Mouse (Mus musculus): ENCODE measurements at regions not wholly inside any gene's neighbourhood (a gene's known extent, or its start where the extent isn't known, plus 50 kb on each side); places are given as distances from the start of the nearest gene placed in this dataset.

DNA sequence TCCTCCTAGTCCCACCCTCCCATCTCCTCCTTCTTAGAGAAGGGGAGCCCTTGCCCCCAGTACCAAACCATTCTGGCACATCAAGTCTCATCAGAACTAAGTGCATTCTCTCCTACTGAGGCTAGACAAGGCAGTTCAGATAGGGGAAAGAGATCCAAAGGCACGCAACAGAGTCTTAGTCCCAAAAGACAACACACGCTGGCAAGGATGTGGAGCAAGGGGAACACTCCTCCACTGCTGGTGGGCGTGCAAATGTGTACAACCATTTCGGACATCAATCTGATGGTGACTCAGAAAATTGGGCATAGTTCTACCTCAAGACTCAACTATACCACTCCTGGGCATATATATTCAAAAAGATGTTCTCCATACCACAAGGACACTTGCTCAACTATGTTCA is 506.7 kb upstream of the Mgmt start:
- no peaks in the 10 kb centered on the region for H3K9me3 ChIP-seq (replicated peaks; ENCODE audit: insufficient read depth, low read length)
- no peak overlapping the region for H3K27ac ChIP-seq (ENCODE audit: control insufficient read depth, low read depth, low read length)
- H3K4me1 ChIP-seq (ENCODE audit: control insufficient read depth in 1 of 2, insufficient read depth in 2 of 2, low read length in 2 of 2): no peaks in the 10 kb centered on the region
- no peak for TF ChIP-seq SIN3A (IDR thresholded peaks at IDR 0.05; ENCODE audit: low read length)
- no peak for TF ChIP-seq POLR2AphosphoS5 (IDR thresholded peaks at IDR 0.05; ENCODE audit: borderline replicate concordance, low read depth, low read length)
- no peak for TF ChIP-seq ELF1 (IDR thresholded peaks at IDR 0.05; ENCODE audit: low read depth, low read length)
- no peak for TF ChIP-seq MAFK (IDR thresholded peaks at IDR 0.05; ENCODE audit: borderline replicate concordance, low read depth, low read length)
- TF ChIP-seq CHD2 (IDR thresholded peaks at IDR 0.05; ENCODE audit: low read length): no peak
- no peak for TF ChIP-seq HCFC1 (IDR thresholded peaks at IDR 0.05; ENCODE audit: low read depth, low read length)
- no peak for TF ChIP-seq USF1 (IDR thresholded peaks at IDR 0.05; ENCODE audit: low read depth, low read length)
- TF ChIP-seq SMC3 (IDR thresholded peaks at IDR 0.05; ENCODE audit: low read depth, low read length): no peak
- no peak for TF ChIP-seq JUND (IDR thresholded peaks at IDR 0.05; ENCODE audit: low read depth, low read length)
- no peak for TF ChIP-seq CTCF (IDR thresholded peaks at IDR 0.05 in 2 of 3, conservative IDR thresholded peaks at IDR 0.05 in 1 of 3; ENCODE audit: control insufficient read depth in 1 of 3, insufficient read depth in 1 of 3, low read depth in 2 of 3, low read length in 3 of 3, poor library complexity in 1 of 3, severe bottlenecking in 1 of 3)
- no peak for TF ChIP-seq RAD21 (IDR thresholded peaks at IDR 0.05; ENCODE audit: low read depth, low read length)
- TF ChIP-seq E2F4 (IDR thresholded peaks at IDR 0.05; ENCODE audit: borderline replicate concordance, low read depth, low read length): no peak
- TF ChIP-seq TCF12 (IDR thresholded peaks at IDR 0.05; ENCODE audit: low read depth, low read length): no peak
- no peak for TF ChIP-seq MYB (IDR thresholded peaks at IDR 0.05; ENCODE audit: low read depth, low read length)
- no peak for TF ChIP-seq GABPA (IDR thresholded peaks at IDR 0.05; ENCODE audit: low read depth, low read length)
- TF ChIP-seq TAL1 (IDR thresholded peaks at IDR 0.05; ENCODE audit: low read length): no peak
- TF ChIP-seq BHLHE40 (IDR thresholded peaks at IDR 0.05; ENCODE audit: borderline replicate concordance, low read depth, low read length): no peak
- no peak for TF ChIP-seq ZMIZ1 (IDR thresholded peaks at IDR 0.05; ENCODE audit: low read depth, low read length)
- H3K79me2 ChIP-seq (ENCODE audit: control insufficient read depth, insufficient read depth, low read length, poor library complexity): no peaks in the 10 kb centered on the region
- H3K4me3 ChIP-seq (ENCODE audit: control insufficient read depth in 1 of 2, insufficient read depth in 1 of 2, low read depth in 2 of 2, low read length in 2 of 2): no peak overlapping the region
- H3K9ac ChIP-seq (ENCODE audit: control insufficient read depth, low read depth, low read length, poor library complexity, severe bottlenecking): no peak overlapping the region
- no peaks in the 10 kb centered on the region for H3K27me3 ChIP-seq (ENCODE audit: control insufficient read depth in 1 of 2, insufficient read depth in 2 of 2, low read length in 2 of 2)
- DNase-seq (ENCODE audit: low read depth, low spot score): no peak
- no peaks in the 10 kb centered on the region for H3K36me3 ChIP-seq (ENCODE audit: control insufficient read depth in 1 of 2, insufficient read depth in 2 of 2, low read length in 2 of 2)

DNA sequence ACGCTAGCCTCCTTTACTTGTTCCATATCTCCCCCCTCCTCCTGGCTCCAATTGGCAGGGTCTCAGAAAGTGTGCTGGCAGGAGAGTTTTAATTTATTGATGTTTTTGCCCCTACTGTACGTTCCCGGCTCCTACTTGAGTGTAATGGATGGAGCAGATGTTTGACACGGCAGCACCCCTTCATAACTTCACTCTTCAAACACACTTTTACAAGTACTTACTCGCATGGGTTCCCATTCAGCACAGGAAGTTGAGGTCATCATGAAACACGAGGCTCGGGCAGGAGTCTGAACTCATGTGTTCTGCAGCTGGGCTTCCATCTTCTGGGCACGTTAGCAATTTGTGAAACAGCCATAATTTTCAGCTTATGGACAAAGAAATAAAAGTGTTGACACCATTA is 504.3 kb upstream of the Mgmt start:
- no peak for DNase-seq (ENCODE audit: low read depth, low spot score)
- H3K9me3 ChIP-seq (replicated peaks; ENCODE audit: insufficient read depth, low read length): no peaks in the 10 kb centered on the region
- no peak overlapping the region for H3K9ac ChIP-seq (ENCODE audit: control insufficient read depth, low read depth, low read length, poor library complexity, severe bottlenecking)
- H3K27ac ChIP-seq (ENCODE audit: control insufficient read depth, low read depth, low read length): no peak overlapping the region
- no peaks in the 10 kb centered on the region for H3K36me3 ChIP-seq (ENCODE audit: control insufficient read depth in 1 of 2, insufficient read depth in 2 of 2, low read length in 2 of 2)
- no peaks in the 10 kb centered on the region for H3K4me1 ChIP-seq (ENCODE audit: control insufficient read depth in 1 of 2, insufficient read depth in 2 of 2, low read length in 2 of 2)
- TF ChIP-seq EP300 (IDR thresholded peaks at IDR 0.05; ENCODE audit: low read depth in 1 of 2, low read length in 2 of 2) (no peak), POLR2AphosphoS5 (IDR thresholded peaks at IDR 0.05; ENCODE audit: borderline replicate concordance, low read depth, low read length) (no peak), ZMIZ1 (IDR thresholded peaks at IDR 0.05; ENCODE audit: low read depth, low read length) (no peak), GATA1 (IDR thresholded peaks at IDR 0.05; ENCODE audit: low read depth, low read length) (no peak), TAL1 (IDR thresholded peaks at IDR 0.05; ENCODE audit: low read length) (no peak), CHD1 (IDR thresholded peaks at IDR 0.05; ENCODE audit: low read depth, low read length) (no peak), NELFE (IDR thresholded peaks at IDR 0.05; ENCODE audit: low read depth, low read length) (no peak)
- no peaks in the 10 kb centered on the region for H3K79me2 ChIP-seq (ENCODE audit: control insufficient read depth, insufficient read depth, low read length, poor library complexity)
- no peak overlapping the region for H3K4me3 ChIP-seq (ENCODE audit: control insufficient read depth in 1 of 2, insufficient read depth in 1 of 2, low read depth in 2 of 2, low read length in 2 of 2)
- no peaks in the 10 kb centered on the region for H3K27me3 ChIP-seq (ENCODE audit: control insufficient read depth in 1 of 2, insufficient read depth in 2 of 2, low read length in 2 of 2)

All from MEL (cell line).